Mouse (Mus musculus): ENCODE data around the gene Rad51ap1. TPM values are rescaled to one million over a fixed set of nuclear protein-coding genes. Genes with fewer than 3 reads are reported as not detected.

The Rad51ap1 gene
- total RNA-seq, 1 experiment from 2014 or later: 112 TPM

- ATAC-seq (replicated peaks in 1 of 2; ENCODE audit: insufficient read depth in 1 of 2, low FRiP score in 2 of 2, low TSS enrichment in 1 of 2, low read depth in 1 of 2, poor library complexity in 2 of 2, severe bottlenecking in 2 of 2): no peak
Measured at GRCm38 (mm10) chr6:126907378-126907777, 32.0 kb downstream of the Rad51ap1 start.

- peak; percentile 88 to 92 for ATAC-seq (replicated peaks in 1 of 2; ENCODE audit: insufficient read depth in 1 of 2, low FRiP score in 2 of 2, low TSS enrichment in 1 of 2, low read depth in 1 of 2, poor library complexity in 2 of 2, severe bottlenecking in 2 of 2)
Measured at GRCm38 (mm10) chr6:126877118-126877517, 62.3 kb downstream of the Rad51ap1 start.

Other genes with a start within 250 kb of the Rad51ap1 start
- gene Kcna6, start 198.9 kb downstream of the Rad51ap1 start, total RNA-seq (2017): not detected in 2 replicates
- gene Ndufa9, start 90.5 kb downstream of the Rad51ap1 start, total RNA-seq (2017): 93.8 and 106 TPM in 2 replicates
- not detected in 2 replicates for gene Akap3, start 86.5 kb downstream of the Rad51ap1 start, total RNA-seq (2017)
- gene Dyrk4, start 17.7 kb downstream of the Rad51ap1 start, total RNA-seq (2017): 2.6 TPM in 1 of 2 replicates, not detected in the other
- 26.1 and 53.5 TPM in 2 replicates for gene D6Wsu163e, start 375 bp upstream of the Rad51ap1 start, total RNA-seq (2017)
- gene Fgf6, start 76.0 kb upstream of the Rad51ap1 start, total RNA-seq (2017): not detected in 2 replicates
- not detected in 2 replicates for gene Fgf23, start 133.3 kb upstream of the Rad51ap1 start, total RNA-seq (2017)
- gene Tigar, start 170.0 kb upstream of the Rad51ap1 start, total RNA-seq (2017): 3.4 and 3.8 TPM in 2 replicates
- 57.3 and 129 TPM in 2 replicates for gene Ccnd2, start 212.6 kb upstream of the Rad51ap1 start, total RNA-seq (2017)

Measured in hematopoietic stem cell, adult 5-6 weeks (primary cell).